Mouse (Mus musculus): Measurements from ENCODE around the gene Psmb5. TPM values are rescaled to one million over a fixed set of nuclear protein-coding genes. Genes with fewer than 3 reads are reported as not detected.

The Psmb5 gene
- polyA plus RNA-seq (2017; shearing (Covaris generic)) = 100 to 1,000 TPM; 154 to 163 TPM

- peak; percentile 98 for ATAC-seq
Observed at GRCm38 (mm10) chr14:54617897-54618365, at the start of gene Psmb5. Psmb5 (minus strand) TSS chr14:54618022.

GRCm38 (mm10) chr14:54664477-54665222 lies 46.8 kb upstream of the Psmb5 start:
- no peak for ATAC-seq

- ATAC-seq = no peak
Observed at GRCm38 (mm10) chr14:54660009-54660408, 42.2 kb upstream of the Psmb5 start.

- peak; percentile 91 for ATAC-seq
Observed at GRCm38 (mm10) chr14:54653496-54653895, 35.7 kb upstream of the Psmb5 start.

- no peak for ATAC-seq
Observed at GRCm38 (mm10) chr14:54652787-54653186, 35.0 kb upstream of the Psmb5 start.

GRCm38 (mm10) chr14:54651556-54651955 lies 33.7 kb upstream of the Psmb5 start:
- ATAC-seq = no peak

GRCm38 (mm10) chr14:54650621-54651454 lies 33.0 kb upstream of the Psmb5 start:
- peak; percentile 73 for ATAC-seq

GRCm38 (mm10) chr14:54647900-54648299 lies 30.1 kb upstream of the Psmb5 start:
- ATAC-seq = no peak

- ATAC-seq = no peak
Observed at GRCm38 (mm10) chr14:54646898-54647636, 29.2 kb upstream of the Psmb5 start.

- ATAC-seq = no peak
Observed at GRCm38 (mm10) chr14:54646455-54646854, 28.6 kb upstream of the Psmb5 start.

- no peak for ATAC-seq
Observed at GRCm38 (mm10) chr14:54644294-54644693, 26.5 kb upstream of the Psmb5 start.

GRCm38 (mm10) chr14:54643011-54643410 lies 25.2 kb upstream of the Psmb5 start:
- ATAC-seq = no peak

- ATAC-seq = no peak
Observed at GRCm38 (mm10) chr14:54642224-54642944, 24.6 kb upstream of the Psmb5 start.

GRCm38 (mm10) chr14:54641305-54641969 lies 23.6 kb upstream of the Psmb5 start, which contains the start of gene Cdh24:
Cdh24 (minus strand) TSS chr14:54641364.
- ATAC-seq = peak; percentile 85

GRCm38 (mm10) chr14:54640946-54641304 lies 23.1 kb upstream of the Psmb5 start, which contains the start of gene Gm17606:
Gm17606 (plus strand) TSS chr14:54640952.
- ATAC-seq = no peak

- ATAC-seq = no peak
Observed at GRCm38 (mm10) chr14:54640121-54640520, 22.3 kb upstream of the Psmb5 start.

GRCm38 (mm10) chr14:54638210-54638609 lies 20.4 kb upstream of the Psmb5 start:
- no peak for ATAC-seq

- no peak for ATAC-seq
Observed at GRCm38 (mm10) chr14:54636954-54637353, 19.1 kb upstream of the Psmb5 start.

GRCm38 (mm10) chr14:54634182-54634581 lies 16.4 kb upstream of the Psmb5 start:
- no peak for ATAC-seq

GRCm38 (mm10) chr14:54632252-54632651 lies 14.4 kb upstream of the Psmb5 start:
- ATAC-seq = no peak

- no peak for ATAC-seq
Observed at GRCm38 (mm10) chr14:54631240-54631599, 13.4 kb upstream of the Psmb5 start.
